Mouse (Mus musculus) telencephalon, adult 2 months (tissue): ENCODE measurements around the gene Pcgf1.

Source experiments
- DNase-seq: peaks from one replicate; pipeline ENCODE4 v3.0.0-alpha.2; 2011; ENCODE audit warnings: low read depth, low spot score

Gene Pcgf1

DNA sequence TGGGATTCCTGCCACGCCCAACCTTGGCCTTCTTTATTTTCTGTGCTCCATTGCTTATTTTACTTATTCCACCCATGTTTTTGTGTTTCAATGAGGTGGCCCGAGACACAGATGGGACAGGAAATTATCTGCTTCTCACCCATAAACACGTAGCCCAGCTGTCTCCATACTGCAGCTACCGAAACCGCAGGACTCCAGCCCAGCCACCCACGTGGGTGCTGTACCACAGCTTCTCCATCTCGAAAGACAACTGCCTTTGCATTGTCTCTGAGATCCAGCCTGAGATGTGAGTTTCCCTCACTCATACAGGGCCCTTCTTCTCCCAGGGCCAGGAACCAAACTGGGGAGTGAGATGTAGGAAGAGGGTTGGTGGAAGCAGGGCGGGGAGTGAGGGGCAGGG, 11.7 kb upstream of the Pcgf1 start:
- no peak for DNase-seq

- no peak for DNase-seq
These were observed 11.2 kb upstream of the Pcgf1 start for GRCm38 (mm10) chr6:83066441-83066840.

- DNase-seq, result no peak
These were observed 9.4 kb upstream of the Pcgf1 start for GRCm38 (mm10) chr6:83068221-83068620.

DNA sequence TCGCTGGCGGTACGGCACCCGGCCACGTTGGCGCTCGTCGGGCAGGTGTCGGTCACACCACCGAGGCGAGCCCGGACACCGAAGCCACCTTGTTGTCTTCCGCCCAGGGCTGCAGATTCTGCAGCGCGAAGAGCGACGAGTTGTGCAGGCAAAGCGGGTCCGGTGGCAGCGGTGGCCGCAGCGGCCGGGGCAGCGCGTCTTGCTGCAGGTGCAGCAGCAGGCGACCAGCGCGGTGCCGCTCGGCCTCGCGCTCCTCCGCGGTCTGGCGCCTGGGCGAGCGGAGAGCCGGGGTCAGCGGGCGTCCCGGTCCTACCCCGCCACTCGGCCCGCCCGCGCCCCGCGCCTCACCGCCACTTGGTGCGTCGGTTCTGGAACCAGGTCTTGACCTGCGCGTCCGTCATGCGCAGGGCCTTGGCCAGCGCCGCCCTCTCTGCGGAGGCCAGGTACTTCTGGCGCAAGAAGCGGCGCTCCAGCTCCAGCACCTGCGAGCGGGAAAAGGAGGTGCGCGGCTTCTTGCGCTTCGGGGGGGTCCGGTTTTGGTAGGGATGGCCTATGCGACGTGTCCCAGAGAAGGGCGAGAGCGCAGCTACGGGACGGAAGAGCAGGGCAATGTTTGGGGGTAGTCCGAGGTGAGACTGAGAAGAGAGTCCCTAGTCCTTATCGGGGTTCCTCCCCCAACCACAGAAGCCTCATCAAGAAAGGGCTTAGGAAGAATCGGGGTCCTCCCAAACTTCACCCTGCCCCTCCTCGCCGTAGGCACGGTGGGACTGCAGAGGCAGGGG, 8.8 kb upstream of the Pcgf1 start:
- no peak for DNase-seq

DNA sequence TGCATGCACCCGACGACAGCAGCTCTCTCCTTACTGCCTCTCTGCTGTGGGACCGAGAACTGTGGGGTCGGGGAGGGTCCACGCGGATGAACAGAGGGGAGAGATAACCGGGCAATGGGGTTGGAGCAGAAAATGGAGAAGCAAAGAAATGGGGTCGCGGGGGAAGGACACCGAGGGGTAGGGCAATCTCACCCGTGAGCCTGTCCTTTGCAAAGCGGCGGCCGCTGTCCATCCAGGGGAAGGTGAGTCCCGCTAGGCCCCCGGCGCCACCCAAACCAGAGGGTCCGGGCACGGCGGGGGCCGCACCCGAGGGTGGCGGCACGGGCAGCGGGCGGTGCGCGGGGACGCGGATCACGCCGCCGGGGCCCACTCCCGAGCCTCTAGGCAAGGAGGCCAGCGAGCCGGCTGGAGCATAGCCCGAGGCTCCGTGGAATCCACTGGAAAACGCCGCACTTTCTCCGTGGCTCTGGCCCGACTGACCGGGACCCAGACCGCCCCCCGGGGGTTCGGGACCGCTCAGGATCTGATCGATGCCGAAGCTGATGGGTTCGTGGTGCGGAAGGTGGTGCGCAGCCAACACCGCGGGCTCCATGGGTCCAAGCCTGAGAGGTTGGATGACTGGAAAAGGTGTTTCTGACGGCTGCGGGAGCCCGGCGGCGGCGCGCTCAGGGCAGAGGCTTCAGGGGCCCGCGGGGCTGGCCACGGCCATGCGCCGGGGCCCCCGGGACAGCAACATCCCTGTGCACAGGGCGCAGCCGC, 8.0 kb upstream of the Pcgf1 start:
- DNase-seq, result no peak

- DNase-seq, result no peak
These were observed 7.6 kb upstream of the Pcgf1 start, which contains the start of gene Tlx2 for GRCm38 (mm10) chr6:83070247-83070310. TSS of gene Tlx2 (minus strand) at chr6:83070293.

GRCm38 (mm10) chr6:83070311-83071219, 7.1 kb upstream of the Pcgf1 start:
- DNase-seq, result no peak

GRCm38 (mm10) chr6:83071220-83071619, 6.4 kb upstream of the Pcgf1 start:
- DNase-seq, result no peak

DNA sequence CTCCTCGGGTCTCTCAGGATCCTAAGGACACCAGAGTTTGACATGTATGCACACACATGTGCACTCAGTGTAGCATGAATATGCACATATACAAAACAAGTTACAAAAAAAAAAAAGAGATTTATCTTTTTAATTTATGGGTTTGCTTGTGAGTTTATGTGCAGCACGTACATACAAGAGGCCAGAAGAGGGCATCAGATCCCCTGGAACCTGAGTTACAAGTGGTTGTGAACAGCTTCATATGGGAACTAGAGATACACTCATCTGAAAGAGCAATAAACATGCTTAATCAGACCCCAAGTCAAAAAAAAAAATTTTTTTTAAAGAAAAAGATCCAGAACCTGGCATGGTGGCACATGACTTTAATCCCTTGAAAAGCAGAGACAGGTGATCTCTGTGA, 2.7 kb upstream of the Pcgf1 start:
- DNase-seq, result no peak

GRCm38 (mm10) chr6:83078324-83078858, 722 bp downstream of the Pcgf1 start:
- peak; percentile 94 for DNase-seq

- no peak for DNase-seq
These were observed 2.5 kb downstream of the Pcgf1 start for GRCm38 (mm10) chr6:83080210-83080609.

DNA sequence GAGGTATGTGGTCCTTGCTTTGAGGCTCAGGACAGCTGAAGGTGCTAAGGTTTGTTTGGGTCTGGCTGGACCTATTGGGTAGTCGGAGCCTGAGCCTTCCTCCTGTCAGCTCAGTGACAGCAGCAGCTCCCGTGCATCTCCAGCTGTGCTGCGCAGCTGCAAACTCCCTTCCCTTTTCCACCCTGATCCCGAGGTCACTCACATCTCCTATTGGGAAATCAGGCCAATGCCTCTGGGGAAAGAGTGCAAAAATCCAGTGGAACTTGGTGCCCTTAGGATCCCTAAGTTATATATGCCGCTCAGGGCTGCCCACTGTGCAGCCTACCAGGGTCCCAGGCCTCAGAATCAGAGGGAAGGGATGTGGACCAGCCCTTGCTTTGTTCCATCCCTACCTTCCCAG, 5.8 kb downstream of the Pcgf1 start:
- DNase-seq, result no peak

DNA sequence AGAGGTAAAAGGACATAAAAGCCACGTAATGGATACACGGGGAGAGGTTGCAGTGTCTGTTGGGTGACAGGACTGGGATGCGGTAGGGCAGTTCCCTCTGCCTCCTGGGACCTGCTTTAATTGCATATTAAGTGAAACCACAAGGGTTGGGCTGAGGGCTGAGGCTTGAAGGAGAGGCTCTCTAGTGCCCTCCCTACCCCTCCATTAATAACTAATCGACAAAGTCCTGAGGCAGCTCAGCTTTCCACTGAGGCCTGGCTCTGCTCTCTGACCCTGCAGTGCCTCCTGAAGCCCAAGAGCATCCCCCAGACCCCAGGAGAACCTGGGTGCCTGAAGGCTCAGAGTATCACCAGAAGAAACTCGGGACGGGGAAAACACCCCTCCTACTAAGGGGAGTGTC, 6.8 kb downstream of the Pcgf1 start:
- DNase-seq, result no peak

GRCm38 (mm10) chr6:83086121-83087035, 8.7 kb downstream of the Pcgf1 start, which contains the start of gene Lbx2:
TSS of gene Lbx2 (plus strand) at chr6:83086367.
- DNase-seq, result no peak

DNA sequence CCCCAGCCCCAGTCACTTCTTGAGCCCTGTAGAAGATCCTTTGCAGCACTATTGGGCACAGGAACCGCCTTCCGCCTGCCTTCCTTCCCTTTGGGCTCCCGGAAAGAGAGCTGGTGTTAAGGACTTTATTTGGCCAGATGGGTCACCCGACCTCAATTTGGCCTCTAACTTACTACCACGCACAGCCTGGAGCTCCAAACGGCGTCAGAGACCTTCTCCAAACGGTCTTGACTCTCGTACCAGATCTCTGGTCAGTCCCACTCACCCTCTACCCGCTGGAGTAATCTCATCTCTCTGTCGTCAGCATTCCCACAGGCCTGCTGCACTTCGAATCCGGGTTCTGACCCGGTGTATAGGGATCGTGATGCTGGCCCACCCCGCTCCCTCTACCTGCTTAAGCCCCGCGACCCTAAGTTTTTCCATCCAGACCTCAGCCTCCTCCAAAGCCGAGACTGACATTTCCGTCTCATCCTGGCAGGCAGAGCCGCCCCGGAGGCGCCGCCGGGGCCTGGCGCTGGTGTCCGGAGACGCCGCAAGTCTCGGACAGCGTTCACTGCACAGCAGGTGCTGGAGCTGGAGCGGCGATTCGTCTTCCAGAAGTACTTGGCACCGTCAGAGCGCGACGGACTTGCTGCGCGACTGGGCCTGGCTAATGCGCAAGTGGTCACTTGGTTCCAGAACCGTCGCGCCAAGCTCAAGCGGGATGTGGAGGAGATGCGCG, 9.7 kb downstream of the Pcgf1 start:
- DNase-seq, result no peak

- DNase-seq, result no peak
These were observed 10.2 kb downstream of the Pcgf1 start for GRCm38 (mm10) chr6:83087926-83088260.

GRCm38 (mm10) chr6:83092416-83093127, 14.9 kb downstream of the Pcgf1 start:
- DNase-seq, result no peak

- no peak for DNase-seq
These were observed 18.3 kb downstream of the Pcgf1 start for GRCm38 (mm10) chr6:83095968-83096367.

- no peak for DNase-seq
These were observed 20.7 kb downstream of the Pcgf1 start for GRCm38 (mm10) chr6:83098411-83098810.

DNA sequence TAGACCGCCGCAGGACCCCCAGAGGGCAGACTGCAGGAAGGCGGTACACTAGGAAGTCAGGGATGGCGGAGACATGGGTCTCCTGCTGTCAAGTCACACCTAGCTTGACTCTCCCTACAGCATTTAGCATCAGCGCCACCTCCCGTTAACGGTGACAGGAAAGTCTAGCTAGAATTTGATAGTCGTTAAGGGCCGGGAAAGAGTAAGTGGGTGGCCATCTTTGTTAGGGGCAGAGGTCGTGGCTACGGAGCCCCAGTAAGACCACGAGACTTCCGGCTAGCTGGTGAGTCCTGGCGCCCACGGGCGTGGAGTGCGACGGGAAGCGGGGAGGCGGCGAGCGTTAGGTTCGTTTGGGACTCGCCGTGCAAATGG, 23.6 kb downstream of the Pcgf1 start, which contains the start of the genes Ccdc142 and Gm42688:
Ccdc142 (plus strand) TSS at position 286 of the 372 bp plus-strand sequence.
Gm42688 (plus strand) TSS at position 302 of the 372 bp plus-strand sequence.
- peak; percentile 88 for DNase-seq
